Mouse (Mus musculus) heart, embryonic 15.5 days (tissue): Measurements from ENCODE around the gene Iqgap3. TPM values are rescaled to one million over a fixed set of nuclear protein-coding genes. Genes with fewer than 3 reads are reported as not detected.
A peak's percentile ranks its signal among the peaks of the same experiment; 100 is the strongest.

Source experiments
- ATAC-seq: fragments of 200-750 bp; cut with Nextera tagmentation; replicated peaks from 2 replicates; pipeline ENCODE4 v1.8.0; 2017; ENCODE audit warnings: low read depth, moderate TSS enrichment; ENCODE audit not compliant: insufficient number of reproducible peaks, insufficient read depth, low FRiP score
- H3K27ac ChIP-seq: fragments of 300-500 bp; sonication (generic); 2 replicates; pipeline ENCODE4 v1.5.1; 2015; ENCODE audit warnings: mild to moderate bottlenecking, inconsistent platforms
- H3K27me3 ChIP-seq: fragments of 300-500 bp; sonication (generic); 2 replicates; pipeline ENCODE4 v1.6.1; 2015; ENCODE audit warnings: inconsistent platforms
- H3K36me3 ChIP-seq: fragments of 300-500 bp; sonication (generic); 2 replicates; pipeline ENCODE4 v1.6.1; 2015; ENCODE audit warnings: mild to moderate bottlenecking, inconsistent platforms
- H3K4me1 ChIP-seq: fragments of 300-500 bp; sonication (generic); replicated peaks from 2 replicates; pipeline ENCODE4 v1.6.1; 2015; ENCODE audit warnings: inconsistent platforms
- H3K4me2 ChIP-seq: fragments of 300-500 bp; sonication (generic); 2 replicates; pipeline ENCODE4 v1.6.1; 2015; ENCODE audit warnings: inconsistent platforms, mild to moderate bottlenecking, moderate library complexity
- H3K4me3 ChIP-seq: fragments of 300-500 bp; sonication (generic); 2 replicates; pipeline ENCODE4 v1.5.1; 2015; ENCODE audit warnings: mild to moderate bottlenecking, inconsistent platforms
- H3K9ac ChIP-seq: fragments of 300-500 bp; sonication (generic); 2 replicates; pipeline ENCODE4 v1.6.1; 2015; ENCODE audit warnings: mild to moderate bottlenecking, inconsistent platforms
- H3K9me3 ChIP-seq: fragments of 300-500 bp; sonication (generic); replicated peaks from 2 replicates; pipeline ENCODE4 v1.6.1; 2016; ENCODE audit warnings: inconsistent platforms
- WGBS: fragments of 180-500 bp; shearing (Covaris S2); methylation state at CpG from one replicate; pipeline ENCODE4 v1.1.7; 2015; ENCODE audit warnings: mixed read lengths; 5-methylcytosine and 5-hydroxymethylcytosine counted together
- polyA plus RNA-seq: library from polyadenylated mRNA; unstranded; fragments of >200 nt; fragmentation: Nextera tagmentation; extraction: Ambion mirVana; gene quantifications from 2 replicates; pipeline ENCODE4 v1.2.1, GENCODE M21; 2015

Gene Iqgap3
- polyA plus RNA-seq, 1 experiment from 2014 or later = 21.1 TPM

DNA sequence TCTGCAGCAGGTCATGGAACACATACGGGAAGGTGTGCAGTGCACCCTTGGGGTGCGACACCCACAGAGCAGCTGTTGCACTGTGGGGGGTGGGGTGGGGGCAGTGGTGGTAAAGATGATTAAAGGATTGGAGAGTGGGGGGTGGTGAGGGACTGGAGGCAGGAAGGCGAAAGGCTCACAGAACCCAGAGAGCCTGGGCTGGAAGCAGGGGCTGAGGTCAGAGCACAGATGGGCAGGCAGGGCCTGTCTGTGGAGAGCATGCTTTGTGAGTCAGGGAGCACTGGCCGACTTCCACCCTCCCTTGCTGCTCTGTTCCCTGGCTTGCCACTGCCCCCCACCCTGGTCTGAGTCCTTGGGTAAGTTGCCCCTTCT lies 63.6 kb downstream of the Iqgap3 start:
- no peak for ATAC-seq
- H3K4me3 ChIP-seq = peak overlapping the region; percentile 96
- H3K4me2 ChIP-seq = peak overlapping the region; percentile 88
- peaks cover 83% of the 10 kb centered on the region for H3K4me1 ChIP-seq
- H3K9ac ChIP-seq = peak overlapping the region; percentile 91
- WGBS = 16% methylated on average over 4 of the region's 4 CpGs
- H3K27me3 ChIP-seq = no peaks in the 10 kb centered on the region
- no peaks in the 10 kb centered on the region for H3K9me3 ChIP-seq
- H3K36me3 ChIP-seq = no peaks in the 10 kb centered on the region
- peak overlapping the region; percentile 100 for H3K27ac ChIP-seq

- peak overlapping the region; percentile 91 for H3K9ac ChIP-seq
- no peaks in the 10 kb centered on the region for H3K36me3 ChIP-seq
- H3K9me3 ChIP-seq = no peaks in the 10 kb centered on the region
- WGBS = 36% methylated on average over 5 of the region's 5 CpGs
- H3K27me3 ChIP-seq = no peaks in the 10 kb centered on the region
- ATAC-seq = no peak
- H3K4me1 ChIP-seq = peaks cover 83% of the 10 kb centered on the region
- peak overlapping the region; percentile 96 for H3K4me3 ChIP-seq
- peak overlapping the region; percentile 88 for H3K4me2 ChIP-seq
- H3K27ac ChIP-seq = peak overlapping the region; percentile 100
Observed at GRCm38 (mm10) chr3:88145952-88146351, 64.2 kb downstream of the Iqgap3 start.

GRCm38 (mm10) chr3:88146376-88147112 lies 64.8 kb downstream of the Iqgap3 start:
- Histone ChIP-seq H3K4me1 (peaks cover 83% of the 10 kb centered on the region), H3K9me3 (no peaks in the 10 kb centered on the region), H3K27me3 (no peaks in the 10 kb centered on the region), H3K4me3 (peak overlapping the region; percentile 96; the same call in 1 of the 2 replicates), H3K36me3 (no peaks in the 10 kb centered on the region), H3K4me2 (peak overlapping the region; percentile 88), H3K9ac (peak overlapping the region; percentile 91), H3K27ac (peak overlapping the region; percentile 100)
- WGBS = 28% methylated on average over 5 of the region's 5 CpGs
- ATAC-seq = no peak

DNA sequence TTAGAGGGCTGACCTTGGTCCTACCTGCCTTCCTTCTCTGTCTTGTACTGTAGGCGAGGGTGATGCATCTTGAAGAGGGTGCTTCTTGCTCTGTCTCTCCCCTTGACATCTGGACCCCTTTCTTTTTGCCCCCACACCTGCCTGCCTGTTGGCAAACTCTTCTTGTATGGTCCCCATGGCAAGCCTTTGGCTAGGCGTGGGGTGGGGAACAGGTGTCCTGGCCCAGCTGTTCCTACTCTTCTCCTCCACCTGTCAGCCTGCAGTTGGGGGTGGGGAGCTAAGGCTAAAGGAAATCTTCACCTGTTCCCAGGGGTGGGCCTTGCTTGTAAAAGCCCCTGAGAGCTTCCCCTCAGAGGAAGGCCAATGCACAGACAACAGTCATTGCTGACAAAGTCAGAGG lies 65.7 kb downstream of the Iqgap3 start:
- no peak for ATAC-seq
- 60% methylated on average over 2 of the region's 2 CpGs for WGBS
- Histone ChIP-seq H3K27me3 (no peaks in the 10 kb centered on the region), H3K36me3 (no peaks in the 10 kb centered on the region), H3K27ac (peak overlapping the region; percentile 100), H3K9ac (0 out of 2 replicates have a peak overlapping the region, but pooled peaks have one; percentile 31), H3K4me2 (peak overlapping the region; percentile 88; the same call in 1 of the 2 replicates), H3K4me1 (peaks cover 90% of the 10 kb centered on the region), H3K4me3 (0 out of 2 replicates have a peak overlapping the region, but pooled peaks have one; percentile 96), H3K9me3 (no peaks in the 10 kb centered on the region)

DNA sequence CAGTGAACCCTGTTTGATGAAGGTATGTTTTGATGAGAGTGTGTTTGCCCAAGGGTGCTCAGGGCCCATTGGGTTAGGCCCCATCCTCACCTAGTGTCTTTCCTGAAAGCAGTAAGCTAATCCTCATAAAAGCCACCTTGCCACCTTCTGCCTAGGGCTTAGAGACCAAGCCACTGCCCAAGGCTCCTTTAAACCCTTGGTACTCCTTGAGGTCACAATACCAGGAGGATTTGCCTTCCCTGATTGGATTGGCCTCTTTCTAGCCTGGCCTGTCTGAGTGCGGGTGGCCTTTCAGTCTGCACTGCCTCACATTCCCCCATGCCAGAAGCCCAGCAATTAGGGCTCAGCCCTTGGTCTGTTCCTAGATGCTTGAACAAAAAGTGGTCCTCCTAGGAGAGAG lies 66.1 kb downstream of the Iqgap3 start:
- H3K36me3 ChIP-seq = no peaks in the 10 kb centered on the region
- H3K4me3 ChIP-seq = no peak overlapping the region
- H3K9ac ChIP-seq = 0 out of 2 replicates have a peak overlapping the region, but pooled peaks have one; percentile 1
- peaks cover 93% of the 10 kb centered on the region for H3K4me1 ChIP-seq
- WGBS = 55% methylated on average over 1 of the region's 1 CpGs
- no peaks in the 10 kb centered on the region for H3K9me3 ChIP-seq
- peak overlapping the region; percentile 88; the same call in 1 of the 2 replicates for H3K4me2 ChIP-seq
- H3K27ac ChIP-seq = peak overlapping the region; percentile 100
- no peaks in the 10 kb centered on the region for H3K27me3 ChIP-seq
- no peak for ATAC-seq

DNA sequence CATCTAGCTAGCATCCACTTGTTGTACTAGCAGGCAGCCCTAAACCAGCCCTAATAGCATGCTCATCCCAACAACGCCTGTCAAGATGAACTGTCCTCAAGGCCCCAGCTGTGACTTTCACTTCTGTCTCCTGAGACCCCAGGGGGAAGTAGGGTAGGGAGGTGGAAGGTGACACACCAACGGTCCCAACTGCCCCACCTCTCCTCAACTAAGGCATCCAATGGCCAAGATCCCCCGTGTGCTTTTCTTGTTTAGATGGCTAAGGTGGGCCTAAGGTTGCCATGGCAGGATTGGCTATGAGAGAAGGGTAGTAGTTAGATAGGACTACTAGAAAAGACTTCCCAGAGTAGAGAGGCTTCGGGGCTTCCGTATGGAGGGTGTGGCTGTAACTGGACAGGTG lies 66.6 kb downstream of the Iqgap3 start:
- Histone ChIP-seq H3K4me2 (peak overlapping the region; percentile 78), H3K4me3 (0 out of 2 replicates have a peak overlapping the region, but pooled peaks have one; percentile 0), H3K9me3 (no peaks in the 10 kb centered on the region), H3K9ac (peak overlapping the region; percentile 27; the same call in 1 of the 2 replicates), H3K36me3 (no peaks in the 10 kb centered on the region), H3K27ac (peak overlapping the region; percentile 100), H3K27me3 (no peaks in the 10 kb centered on the region), H3K4me1 (peaks cover 98% of the 10 kb centered on the region)
- ATAC-seq = no peak
- 63% methylated on average over 5 of the region's 5 CpGs for WGBS

- Histone ChIP-seq H3K27me3 (no peaks in the 10 kb centered on the region), H3K36me3 (no peaks in the 10 kb centered on the region), H3K27ac (peak overlapping the region; percentile 100), H3K9ac (peak overlapping the region; percentile 55), H3K4me1 (peaks cover 97% of the 10 kb centered on the region), H3K9me3 (no peaks in the 10 kb centered on the region), H3K4me3 (peak overlapping the region; percentile 40), H3K4me2 (peak overlapping the region; percentile 78)
- 27% methylated on average over 4 of the region's 4 CpGs for WGBS
- peak; percentile 0; the same call in 1 of the 2 replicates for ATAC-seq
Observed at GRCm38 (mm10) chr3:88148776-88149509, 67.2 kb downstream of the Iqgap3 start.

DNA sequence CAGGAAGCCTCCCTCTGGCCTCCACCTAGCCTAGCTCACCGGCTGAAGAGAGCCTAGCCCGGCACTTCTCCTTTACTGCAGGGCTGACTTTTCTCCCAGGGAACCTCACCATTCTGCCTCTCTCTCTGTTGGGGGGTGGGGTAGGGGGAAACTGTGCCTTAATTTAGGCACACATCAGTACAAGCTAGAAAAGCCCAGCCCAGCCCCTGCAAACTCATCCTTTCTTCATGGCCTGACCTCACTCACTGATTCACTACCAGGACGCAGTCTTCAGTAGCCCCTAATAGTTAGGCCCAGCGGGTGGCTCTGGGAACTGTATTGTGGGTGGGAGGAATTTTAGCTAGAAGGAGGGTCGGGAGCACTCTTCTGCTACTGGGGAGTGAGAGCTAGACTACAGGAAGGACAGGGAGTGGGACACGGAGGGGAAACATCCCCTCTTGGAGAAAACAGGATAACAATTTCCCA lies 67.8 kb downstream of the Iqgap3 start:
- Histone ChIP-seq H3K27ac (peak overlapping the region; percentile 100), H3K36me3 (no peaks in the 10 kb centered on the region), H3K4me3 (peak overlapping the region; percentile 40), H3K4me2 (peak overlapping the region; percentile 78), H3K9me3 (no peaks in the 10 kb centered on the region), H3K9ac (peak overlapping the region; percentile 55), H3K4me1 (peaks cover 91% of the 10 kb centered on the region), H3K27me3 (no peaks in the 10 kb centered on the region)
- peak; percentile 51 for ATAC-seq
- WGBS = 13% methylated on average over 6 of the region's 6 CpGs

DNA sequence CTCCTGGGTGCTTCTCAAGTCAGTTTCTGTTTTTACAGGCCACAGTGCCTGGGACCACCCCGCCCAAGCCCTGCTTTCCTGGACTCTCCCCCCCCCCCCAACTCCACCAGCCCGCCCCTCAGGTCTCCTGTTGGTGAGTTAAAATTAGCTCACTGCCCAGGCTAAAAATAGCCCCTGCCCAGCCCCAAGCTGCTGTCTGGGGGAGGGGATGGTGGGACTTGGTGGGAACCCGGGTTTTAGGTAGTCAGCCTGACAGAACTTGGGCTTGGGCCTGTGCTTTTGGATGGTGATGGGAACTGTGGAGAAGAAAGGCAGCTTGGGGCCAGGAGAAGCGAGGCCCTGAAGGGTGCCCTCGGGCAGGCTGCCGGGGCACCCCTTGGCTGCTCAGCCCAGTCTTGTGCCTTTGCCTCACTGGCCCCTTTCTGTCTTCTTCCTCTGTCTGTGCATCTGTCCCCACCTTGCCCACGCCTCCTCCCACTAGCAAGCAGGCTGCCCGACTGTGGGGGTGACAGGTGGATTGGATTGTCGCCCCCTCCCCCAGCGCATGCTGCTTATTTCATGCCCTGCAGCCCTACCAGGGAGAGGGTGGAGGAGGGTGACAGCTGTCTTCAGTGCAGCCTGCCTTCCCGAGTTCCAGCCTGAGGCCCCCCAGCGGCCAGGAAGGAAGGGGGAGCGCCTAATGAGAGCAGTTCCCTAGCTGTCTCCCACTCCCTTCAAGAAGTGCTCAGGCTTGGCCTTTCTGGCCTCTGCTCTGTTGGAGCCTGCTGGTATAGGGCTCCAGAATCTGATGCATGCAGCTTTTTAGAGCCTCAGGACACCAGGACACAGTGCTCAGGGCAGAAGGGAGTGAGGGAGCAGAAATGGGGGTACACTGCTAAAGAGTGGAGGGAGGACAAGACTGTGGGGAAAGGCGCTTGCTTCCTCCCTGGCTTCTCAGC lies 68.6 kb downstream of the Iqgap3 start:
- Histone ChIP-seq H3K4me1 (peaks cover 88% of the 10 kb centered on the region), H3K27me3 (no peaks in the 10 kb centered on the region), H3K9ac (peak overlapping the region; percentile 55), H3K4me3 (peak overlapping the region; percentile 40), H3K4me2 (peak overlapping the region; percentile 78), H3K27ac (peak overlapping the region; percentile 100), H3K36me3 (no peaks in the 10 kb centered on the region), H3K9me3 (no peaks in the 10 kb centered on the region)
- peak; percentile 74 for ATAC-seq
- WGBS = 11% methylated on average over 13 of the region's 14 CpGs

DNA sequence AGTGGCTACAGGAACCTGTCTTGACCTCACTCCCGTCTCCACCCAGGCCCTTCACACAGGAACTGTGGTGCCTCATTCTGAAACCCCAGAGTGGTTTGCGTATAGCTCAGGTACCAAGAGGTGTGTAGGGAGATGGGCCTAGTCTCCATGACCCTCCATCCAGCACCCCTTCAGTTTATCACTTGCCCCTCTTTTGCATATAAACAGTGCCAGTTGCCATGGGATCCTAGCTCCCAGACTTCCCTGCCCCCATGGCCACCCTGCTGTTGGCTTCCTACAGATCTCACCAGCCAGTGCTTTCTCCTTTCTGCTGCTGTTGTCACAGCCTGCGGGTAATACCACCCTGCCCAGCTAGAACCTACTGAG lies 69.2 kb downstream of the Iqgap3 start:
- H3K27ac ChIP-seq = peak overlapping the region; percentile 100
- peak overlapping the region; percentile 55 for H3K9ac ChIP-seq
- H3K4me1 ChIP-seq = peaks cover 86% of the 10 kb centered on the region

More for the DNA sequence above, 69.2 kb downstream of the Iqgap3 start:
- no peak for ATAC-seq
- Histone ChIP-seq H3K9me3 (no peaks in the 10 kb centered on the region), H3K27me3 (no peaks in the 10 kb centered on the region), H3K36me3 (peaks cover 4% of the 10 kb centered on the region), H3K4me2 (peak overlapping the region; percentile 78), H3K4me3 (peak overlapping the region; percentile 40)
- WGBS = 48% methylated on average over 3 of the region's 3 CpGs
